In genomic region chr17:79069766-79070480, GRCm38 (mm10) we compare ENCODE assay signal across 14 mouse cellular contexts. TPM values are rescaled to one million over a fixed set of nuclear protein-coding genes. Genes with fewer than 3 reads are reported as not detected.
DNase-seq lines count a peak whose midpoint lies in the region; ATAC-seq and TF ChIP-seq lines count a peak whose summit lies in the region.
"Had no signal": no experiment of that assay in that cellular context is flagged by ENCODE, and none has a peak within 500 bp of the region (broad histone marks: within the 10 kb centered on the region; RNA-seq: fewer than 3 reads in every experiment).

No protein-coding gene starts in this region.

- no peak overlapping the region for H3K4me3 ChIP-seq in left cerebral cortex, adult 2 months
- no peak overlapping the region for H3K4me3 ChIP-seq in stomach, embryonic 15.5 days (replicated peaks)
- H3K4me3 ChIP-seq in kidney, embryonic 16.5 days (ENCODE audit: low read length) = no peak overlapping the region
- H3K4me3 ChIP-seq: forebrain, embryonic 10.5 days; hindbrain, embryonic 15.5 days had no signal

- H3K9ac ChIP-seq in stomach, embryonic 15.5 days = no peak overlapping the region
- no peak overlapping the region for H3K9ac ChIP-seq in kidney, embryonic 16.5 days (replicated peaks; ENCODE audit: low read length)
- H3K9ac ChIP-seq: hindbrain, embryonic 15.5 days had no signal

- no peak for TF ChIP-seq CTCF in left cerebral cortex, adult 2 months (IDR thresholded peaks at IDR 0.05)

- H3K36me3 ChIP-seq in stomach, embryonic 15.5 days = no peaks in the 10 kb centered on the region
- no peaks in the 10 kb centered on the region for H3K36me3 ChIP-seq in kidney, embryonic 16.5 days (ENCODE audit: insufficient read depth, low read length)
- H3K36me3 ChIP-seq: forebrain, embryonic 10.5 days; hindbrain, embryonic 15.5 days had no signal

- intact Hi-C loops in left cerebral cortex, adult 2 months (cut with DNase I) = no loop called here
- intact Hi-C loops in left cerebral cortex, postnatal 10 days (cut with DNase I) = no loop called here

- H3K27me3 ChIP-seq in stomach, embryonic 15.5 days (replicated peaks) = no peaks in the 10 kb centered on the region
- H3K27me3 ChIP-seq in kidney, embryonic 16.5 days (ENCODE audit: insufficient read depth, low read length) = no peaks in the 10 kb centered on the region
- H3K27me3 ChIP-seq: hindbrain, embryonic 15.5 days; Patski had no signal

- H3K27ac ChIP-seq in left cerebral cortex, adult 2 months = no peak overlapping the region
- peak overlapping the region; percentile 12; the same call in 1 of the 2 replicates for H3K27ac ChIP-seq in stomach, embryonic 15.5 days
- no peak overlapping the region for H3K27ac ChIP-seq in kidney, embryonic 16.5 days (ENCODE audit: low read length)

- no peaks in the 10 kb centered on the region for H3K9me3 ChIP-seq in stomach, embryonic 15.5 days
- H3K9me3 ChIP-seq in kidney, embryonic 16.5 days (ENCODE audit: low read length) = no peaks in the 10 kb centered on the region
- H3K9me3 ChIP-seq: forebrain, embryonic 10.5 days; hindbrain, embryonic 15.5 days had no signal

- WGBS in stomach, embryonic 15.5 days = 70% methylated on average over 14 of the region's 14 CpGs
- WGBS in kidney, embryonic 16.5 days = 85% methylated on average over 14 of the region's 14 CpGs

- no peak for ATAC-seq in stomach, embryonic 15.5 days (ENCODE audit: insufficient read depth, low FRiP score, low read depth)
- no peak for ATAC-seq in kidney, embryonic 16.5 days (ENCODE audit: low FRiP score, low TSS enrichment)
- ATAC-seq: CD4-positive, CD25-positive, alpha-beta regulatory T cell, adult 4 months; Patski had no signal

- 0 out of 2 replicates have a peak, but pooled peaks cover 6% of the 10 kb centered on the region for H3K4me1 ChIP-seq in stomach, embryonic 15.5 days
- no peaks in the 10 kb centered on the region for H3K4me1 ChIP-seq in kidney, embryonic 16.5 days (ENCODE audit: insufficient read depth, low read length)

- H3K4me2 ChIP-seq in stomach, embryonic 15.5 days = no peak overlapping the region
- H3K4me2 ChIP-seq in kidney, embryonic 16.5 days (replicated peaks; ENCODE audit: low read depth, low read length) = no peak overlapping the region
- H3K4me2 ChIP-seq: hindbrain, embryonic 15.5 days had no signal

- peak; percentile 26 to 30 for DNase-seq in left cerebral cortex, adult 2 months (ENCODE audit: extremely low spot score in 1 of 2, low spot score in 2 of 2)
- no peak for DNase-seq in left cerebral cortex, adult 11 months (ENCODE audit: low spot score)
- DNase-seq in frontal cortex, adult 2 months (ENCODE audit: extremely low spot score in 1 of 2, low spot score in 1 of 2) = peak; percentile 9 to 48
- DNase-seq in left cerebral cortex, postnatal 10 days (ENCODE audit: extremely low spot score in 1 of 2, low spot score in 2 of 2) = peak; percentile 29 to 52
- no peak for DNase-seq in spleen, adult 18-20 months
- DNase-seq in spleen, postnatal 4 days (ENCODE audit: low spot score in 2 of 2) = no peak
- DNase-seq: adrenal gland, postnatal 25 days; cerebellum, adult 9-10 months had no signal

RNA-seq across cellular contexts. Expression of gene Qpct, which starts 18.2 kb away (rescaled TPM):
- total RNA-seq in left cerebral cortex, adult 2 months (2021) = 10 to 100 TPM in 1 of 2 experiments, 1 to 10 TPM in 1; 9.1 to 11.5 TPM
- 18.5 and 20.2 TPM in 2 replicates for polyA plus RNA-seq in frontal cortex, adult 2 months (2012; rRNA removed)
- 10 to 100 TPM; 13.6 to 16.0 TPM for total RNA-seq in left cerebral cortex, postnatal 10 days (2021)
- polyA plus RNA-seq in stomach, embryonic 15.5 days (2015; fragmentation: Nextera tagmentation; extraction: Ambion mirVana) = 13.9 and 14.6 TPM in 2 replicates
- polyA plus RNA-seq in kidney, embryonic 16.5 days (2015; fragmentation: Nextera tagmentation; extraction: Ambion mirVana) = 4.2 and 5.4 TPM in 2 replicates

RNA-seq across cellular contexts. Expression of gene Prkd3, which starts 49.3 kb away (rescaled TPM):
- 10 to 100 TPM in 1 of 2 experiments, 1 to 10 TPM in 1; 9.3 to 10.9 TPM for total RNA-seq in left cerebral cortex, adult 2 months (2021)
- polyA plus RNA-seq in frontal cortex, adult 2 months (2012; rRNA removed) = 12.1 and 12.4 TPM in 2 replicates
- 10 to 100 TPM; 11.0 to 11.4 TPM for total RNA-seq in left cerebral cortex, postnatal 10 days (2021)
- 32.6 and 34.5 TPM in 2 replicates for polyA plus RNA-seq in stomach, embryonic 15.5 days (2015; fragmentation: Nextera tagmentation; extraction: Ambion mirVana)
- polyA plus RNA-seq in kidney, embryonic 16.5 days (2015; fragmentation: Nextera tagmentation; extraction: Ambion mirVana) = 41.4 and 43.4 TPM in 2 replicates

Comparison
In these comparisons a context has a peak if more than half of its experiments do, and no peak if none do; other contexts are left out.
1. DNase-seq: peak in left cerebral cortex, adult 2 months (2 of 2), frontal cortex, adult 2 months (2 of 2) and left cerebral cortex, postnatal 10 days (2 of 2); none in left cerebral cortex, adult 11 months (single experiment), spleen, adult 18-20 months (0 of 2) and spleen, postnatal 4 days (0 of 2).